Mouse (Mus musculus) testis, adult 2 months (tissue): Measurements from ENCODE around the gene Gm28036. TPM values are rescaled to one million over a fixed set of nuclear protein-coding genes. Genes with fewer than 3 reads are reported as not detected.
A peak's percentile ranks its signal among the peaks of the same experiment; 100 is the strongest.
"Not testable (repeated sequence)": the region's sequence is repeated elsewhere in the genome, so short reads cannot be mapped to it uniquely, and the experiment has no call there.

Experiments used
- H3K27ac ChIP-seq: fragments of 200-500 bp; 2 replicates; pipeline ENCODE4 v1.5.1; 2012; ENCODE audit warnings: low read depth, low read length; ENCODE audit not compliant: control insufficient read depth, insufficient read depth
- H3K27me3 ChIP-seq: fragments of 200-500 bp; 2 replicates; pipeline ENCODE4 v1.6.1; 2012; ENCODE audit warnings: mild to moderate bottlenecking, low read length, moderate library complexity; ENCODE audit not compliant: control insufficient read depth, insufficient read depth
- H3K36me3 ChIP-seq: fragments of 200-500 bp; 2 replicates; pipeline ENCODE4 v1.6.1; 2012; ENCODE audit warnings: mild to moderate bottlenecking, low read length; ENCODE audit not compliant: control insufficient read depth, insufficient read depth
- H3K4me1 ChIP-seq: fragments of 200-500 bp; 2 replicates; pipeline ENCODE4 v1.6.1; 2012; ENCODE audit warnings: low read length; ENCODE audit not compliant: control insufficient read depth, insufficient read depth
- H3K4me3 ChIP-seq: fragments of 200-500 bp; 2 replicates; pipeline ENCODE4 v1.5.1; 2012; ENCODE audit warnings: low read depth, mild to moderate bottlenecking, low read length, moderate library complexity, mixed read lengths; ENCODE audit not compliant: control insufficient read depth
- CTCF ChIP-seq: fragments of 200-500 bp; IDR thresholded peaks from 2 replicates; pipeline ENCODE4 v1.5.1; 2012; ENCODE audit warnings: low read depth, mild to moderate bottlenecking, inconsistent platforms, low read length, moderate library complexity; ENCODE audit not compliant: control insufficient read depth, insufficient read depth, insufficient replicate concordance
- POLR2A ChIP-seq: fragments of 200-500 bp; IDR thresholded peaks from 2 replicates; pipeline ENCODE4 v1.6.1; 2012; ENCODE audit warnings: low read depth, mild to moderate bottlenecking, inconsistent platforms, low read length, moderate library complexity; ENCODE audit not compliant: control insufficient read depth
- polyA plus RNA-seq: library from polyadenylated mRNA; depleted of rRNA; stranded (reverse); fragments of >200 nt; gene quantifications from 2 replicates; pipeline ENCODE4 v1.2.3, GENCODE M21; 2012

Gm28036 gene
- polyA plus RNA-seq, 1 experiment, result 6.9 TPM

GRCm38 (mm10) chr2:156143953-156144724 is 17.2 kb upstream of the Gm28036 start, which contains the start of the genes Romo1 and Nfs1:
TSS of gene Romo1 (plus strand) at chr2:156144039.
TSS of gene Nfs1 (minus strand) at chr2:156144186.
- peaks cover 2% of the 10 kb centered on the region; the same call in 1 of the 2 replicates for H3K4me1 ChIP-seq
- H3K4me3 ChIP-seq, result peak within 1 kb of the TSS; percentile 93
- H3K27ac ChIP-seq, result peak within 1 kb of the TSS; percentile 82
- no peaks in the 10 kb centered on the region; the same call in 1 of the 2 replicates for H3K36me3 ChIP-seq
- TF ChIP-seq POLR2A (peak; percentile 92), CTCF (no peak)
- H3K27me3 ChIP-seq, result no peaks in the 10 kb centered on the region

- TF ChIP-seq POLR2A, result no peak
- Histone ChIP-seq H3K27me3 (no peaks in the 10 kb centered on the region), H3K36me3 (no peaks in the 10 kb centered on the region; the same call in 1 of the 2 replicates), H3K4me1 (peaks cover 2% of the 10 kb centered on the region; the same call in 1 of the 2 replicates), H3K27ac (peak overlapping the region; percentile 82; the same call in 1 of the 2 replicates), H3K4me3 (peak overlapping the region; percentile 93)
These were observed 16.5 kb upstream of the Gm28036 start for GRCm38 (mm10) chr2:156143367-156143766.

- Histone ChIP-seq H3K4me3 (no peak overlapping the region), H3K36me3 (no peaks in the 10 kb centered on the region; the same call in 1 of the 2 replicates), H3K27ac (no peak overlapping the region), H3K27me3 (no peaks in the 10 kb centered on the region), H3K4me1 (peaks cover 2% of the 10 kb centered on the region; the same call in 1 of the 2 replicates)
- TF ChIP-seq CTCF (no peak), POLR2A (no peak)
These were observed 15.9 kb upstream of the Gm28036 start for GRCm38 (mm10) chr2:156142820-156143219.

GRCm38 (mm10) chr2:156135695-156136094 is 8.8 kb upstream of the Gm28036 start:
- H3K36me3 ChIP-seq, result no peaks in the 10 kb centered on the region; the same call in none of the 2 replicates
- H3K4me1 ChIP-seq, result no peaks in the 10 kb centered on the region
- TF ChIP-seq POLR2A (no peak), CTCF (no peak)
- no peaks in the 10 kb centered on the region for H3K27me3 ChIP-seq
- no peak overlapping the region for H3K27ac ChIP-seq
- H3K4me3 ChIP-seq, result no peak overlapping the region

- TF ChIP-seq POLR2A (no peak), CTCF (no peak)
- Histone ChIP-seq H3K27ac (no peak overlapping the region), H3K27me3 (no peaks in the 10 kb centered on the region)
These were observed 7.3 kb upstream of the Gm28036 start for GRCm38 (mm10) chr2:156134161-156134560.

GRCm38 (mm10) chr2:156123731-156124130 is 3.2 kb downstream of the Gm28036 start:
- H3K36me3 ChIP-seq, result peaks cover 2% of the 10 kb centered on the region

More at GRCm38 (mm10) chr2:156134161-156134560, 7.3 kb upstream of the Gm28036 start:
- H3K4me1 ChIP-seq, result no peaks in the 10 kb centered on the region
- no peak overlapping the region for H3K4me3 ChIP-seq
- no peaks in the 10 kb centered on the region; the same call in none of the 2 replicates for H3K36me3 ChIP-seq

GRCm38 (mm10) chr2:156119566-156119965 is 7.3 kb downstream of the Gm28036 start:
- H3K4me3 ChIP-seq, result peak overlapping the region; percentile 66
- peaks cover 2% of the 10 kb centered on the region for H3K36me3 ChIP-seq
- H3K27ac ChIP-seq, result no peak overlapping the region
- H3K27me3 ChIP-seq, result no peaks in the 10 kb centered on the region
- TF ChIP-seq CTCF (no peak), POLR2A (no peak)
- no peaks in the 10 kb centered on the region for H3K4me1 ChIP-seq

More at GRCm38 (mm10) chr2:156123731-156124130, 3.2 kb downstream of the Gm28036 start:
- H3K4me3 ChIP-seq, result no peak overlapping the region
- TF ChIP-seq CTCF (no peak), POLR2A (no peak)
- no peaks in the 10 kb centered on the region for H3K27me3 ChIP-seq
- H3K4me1 ChIP-seq, result no peaks in the 10 kb centered on the region
- H3K27ac ChIP-seq, result no peak overlapping the region

- H3K36me3 ChIP-seq, result not testable (repeated sequence)
- H3K4me3 ChIP-seq, result peak overlapping the region; percentile 90
These were observed 14.8 kb downstream of the Gm28036 start for GRCm38 (mm10) chr2:156112080-156112423.

More at GRCm38 (mm10) chr2:156112080-156112423, 14.8 kb downstream of the Gm28036 start:
- H3K27me3 ChIP-seq, H3K4me1 ChIP-seq, H3K27ac ChIP-seq: not testable (repeated sequence)
